Mouse (Mus musculus): ENCODE data around the gene 0610040J01Rik. TPM values are rescaled to one million over a fixed set of nuclear protein-coding genes. Genes with fewer than 3 reads are reported as not detected.

0610040J01Rik gene
- polyA plus RNA-seq, 1 experiment from 2014 or later, result 2.7 TPM

DNA sequence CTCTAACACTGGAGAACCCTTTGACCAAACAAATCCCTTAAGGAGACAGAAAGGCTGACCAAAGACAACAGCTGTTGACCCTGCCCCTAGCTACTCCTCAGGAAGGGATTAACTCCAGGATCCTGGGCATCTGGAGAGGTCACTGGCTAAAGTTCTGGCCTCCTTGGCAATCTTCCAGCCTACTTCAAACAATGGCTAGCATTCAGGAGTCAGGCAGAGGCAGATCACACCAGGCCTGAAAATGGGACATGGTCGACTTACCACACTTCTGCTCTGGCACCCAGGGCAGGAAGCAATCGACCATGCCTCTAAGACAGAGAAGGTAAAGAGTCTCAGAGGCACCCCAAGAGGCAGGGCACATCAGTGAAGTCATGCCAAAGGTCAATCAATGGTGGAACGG, 137.0 kb downstream of the 0610040J01Rik start:
- Histone ChIP-seq H3K27ac (no peak overlapping the region), H3K4me1 (peaks cover 5% of the 10 kb centered on the region; the same call in 1 of the 2 replicates), H3K27me3 (replicated peaks) (no peaks in the 10 kb centered on the region), H3K9ac (no peak overlapping the region), H3K9me3 (no peaks in the 10 kb centered on the region), H3K4me2 (no peak overlapping the region), H3K4me3 (no peak overlapping the region), H3K36me3 (replicated peaks) (no peaks in the 10 kb centered on the region)
- WGBS, result 24% methylated on average over 3 of the region's 3 CpGs
- ATAC-seq (replicated peaks), result no peak

Other genes starting within 250 kb of the 0610040J01Rik start
- 9.0 and 15.2 TPM in 2 replicates for gene Nwd2, start 163.3 kb upstream of the 0610040J01Rik start, polyA plus RNA-seq (2015; fragmentation: Nextera tagmentation; extraction: Ambion mirVana)
- gene Rell1, start 156.5 kb downstream of the 0610040J01Rik start, polyA plus RNA-seq (2015; fragmentation: Nextera tagmentation; extraction: Ambion mirVana), result 8.9 and 9.0 TPM in 2 replicates

Data from midbrain, embryonic 15.5 days (tissue).